Mouse (Mus musculus) G1E-ER4 (cell line): ENCODE data around the gene Ap1g1. TPM values are rescaled to one million over a fixed set of nuclear protein-coding genes. Genes with fewer than 3 reads are reported as not detected.

Experiments used
- GATA1 ChIP-seq: IDR thresholded peaks from one replicate; pipeline ENCODE4 v1.8.0; 2012; ENCODE audit warnings: low read length, inconsistent platforms
- polyA plus RNA-seq: library from polyadenylated mRNA; stranded (reverse); fragments of >175 nt; gene quantifications from 2 replicates; pipeline ENCODE4 v1.2.3, GENCODE M21; 2012

Gene Ap1g1
- polyA plus RNA-seq, 1 experiment, result 53.4 TPM

DNA sequence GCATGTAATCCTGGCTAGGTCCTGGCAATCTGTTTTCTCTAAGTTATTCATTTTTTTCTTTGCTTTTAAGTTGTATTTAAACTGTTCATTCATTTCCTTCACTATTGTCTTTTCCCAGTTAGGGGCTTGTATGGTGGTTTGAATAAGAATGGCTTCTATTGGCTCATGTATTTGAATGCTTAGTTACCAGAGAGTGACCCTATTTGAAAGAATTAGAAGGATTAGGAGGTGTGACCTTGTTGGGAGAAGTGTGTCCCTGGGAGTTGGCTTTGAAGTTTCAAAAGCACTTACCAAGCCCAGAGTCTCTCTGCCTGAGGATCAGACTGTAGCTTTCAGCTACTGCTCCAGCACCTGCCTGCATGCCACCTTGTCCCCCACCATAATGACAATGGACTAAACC lies 106.9 kb downstream of the Ap1g1 start:
- TF ChIP-seq GATA1, result no peak

DNA sequence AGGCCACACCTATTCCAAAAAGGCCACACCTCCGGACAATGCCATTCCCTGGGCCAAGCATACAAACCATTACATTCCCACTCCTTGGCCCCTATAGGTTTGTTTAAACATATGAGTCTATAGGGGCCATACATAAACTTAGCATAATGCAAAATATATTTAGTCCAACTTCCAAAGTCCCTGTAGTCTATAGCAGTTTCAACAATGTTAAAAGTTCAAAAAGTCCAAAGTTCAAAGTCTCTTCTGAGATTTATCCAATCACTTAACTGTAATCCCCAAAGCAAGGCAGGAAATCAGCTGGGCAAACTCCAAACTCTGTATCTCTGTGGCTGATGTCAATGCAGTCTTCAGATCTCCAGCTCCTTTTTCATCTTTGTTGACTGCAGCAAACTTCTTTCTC lies 110.9 kb downstream of the Ap1g1 start:
- no peak for TF ChIP-seq GATA1

DNA sequence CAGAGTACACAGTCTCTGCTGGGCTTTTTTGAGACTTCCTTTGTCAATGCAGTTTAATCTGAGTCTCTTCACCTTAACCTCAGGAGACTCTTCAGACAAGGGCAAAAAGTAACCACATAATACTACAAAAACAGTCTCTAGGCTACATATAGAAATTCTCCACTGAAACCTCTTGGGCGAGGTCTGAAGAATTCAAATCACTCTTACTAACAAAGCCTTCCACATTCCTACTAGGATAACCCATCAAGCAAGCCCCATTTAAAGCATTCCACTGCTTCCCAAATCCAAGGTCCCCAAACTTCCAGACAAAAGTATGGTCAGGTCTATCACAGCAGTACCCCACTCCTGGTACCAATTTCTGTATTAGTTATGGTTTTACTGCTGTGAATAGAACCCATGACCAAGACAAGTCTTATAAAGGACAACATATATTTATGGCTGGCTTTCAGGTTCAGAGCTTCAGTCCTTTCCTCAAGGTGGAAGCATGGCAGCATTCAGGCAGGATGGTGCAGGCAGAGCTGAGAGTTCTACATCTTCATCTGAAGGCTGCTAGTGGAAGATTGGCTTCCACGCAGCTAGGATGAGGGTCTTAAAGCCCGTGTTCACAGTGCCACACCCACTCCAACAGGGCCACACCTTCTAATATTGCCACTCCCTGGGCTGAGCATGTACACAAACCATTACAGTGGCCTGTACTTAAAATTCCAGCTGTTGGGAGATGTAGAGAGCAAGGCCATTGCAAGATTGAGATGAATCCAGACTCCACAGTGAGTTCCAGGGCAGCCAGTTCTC lies 112.6 kb downstream of the Ap1g1 start:
- no peak for TF ChIP-seq GATA1

DNA sequence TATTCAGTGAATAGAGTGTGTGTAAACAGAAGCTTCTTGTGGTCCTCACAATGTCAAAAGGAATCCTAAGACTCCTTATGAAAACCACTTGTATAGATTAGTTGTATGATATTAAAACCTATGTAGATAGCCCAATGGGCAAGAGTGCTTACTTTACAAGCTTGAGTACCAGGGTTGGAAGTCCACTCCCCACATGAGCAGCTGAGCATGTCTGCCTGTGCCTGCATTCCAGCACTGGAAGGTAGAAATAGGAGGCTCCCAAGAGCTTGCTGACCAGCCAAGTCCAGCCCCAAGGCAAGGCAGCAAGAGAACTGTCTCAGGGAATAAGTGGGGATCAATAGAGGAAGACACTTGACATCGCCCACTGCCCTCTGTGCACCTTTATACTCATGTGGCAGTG lies 116.3 kb downstream of the Ap1g1 start:
- no peak for TF ChIP-seq GATA1

DNA sequence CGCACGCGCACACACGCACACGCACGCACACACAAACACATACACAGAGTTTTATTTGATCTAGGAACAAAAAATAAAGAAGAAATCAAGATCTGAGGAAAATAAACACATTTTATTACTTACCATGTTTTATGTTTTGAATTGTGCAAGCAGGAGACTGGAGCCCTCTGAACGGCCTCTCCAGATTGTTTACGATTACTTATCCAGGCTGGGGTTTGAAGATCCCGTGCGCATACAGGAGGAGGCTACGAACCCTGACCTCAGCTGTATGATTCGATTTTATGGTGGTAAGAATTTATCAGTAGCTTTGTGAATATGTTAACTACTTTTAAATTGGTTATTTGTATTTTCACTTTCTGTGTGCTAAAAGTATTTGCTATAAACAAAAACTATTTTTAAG lies 117.0 kb downstream of the Ap1g1 start:
- no peak for TF ChIP-seq GATA1

DNA sequence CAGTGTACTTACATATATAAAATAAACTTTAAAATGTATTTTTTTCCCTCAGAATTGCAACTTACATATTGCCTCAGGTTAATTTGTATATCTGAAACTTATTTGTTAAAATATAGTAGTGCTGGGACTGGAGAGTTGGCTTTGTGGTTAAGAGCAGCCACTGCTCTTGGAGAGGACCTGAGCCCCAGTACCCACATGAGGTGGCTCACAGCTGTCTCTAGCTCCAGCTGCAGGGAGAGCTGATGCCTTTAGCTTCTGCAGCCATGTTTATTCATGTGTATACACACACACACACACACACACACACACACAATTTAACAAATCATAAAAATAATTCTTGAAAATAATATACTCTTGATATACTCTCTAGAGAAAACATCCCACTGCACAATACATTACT lies 124.0 kb downstream of the Ap1g1 start:
- no peak for TF ChIP-seq GATA1

DNA sequence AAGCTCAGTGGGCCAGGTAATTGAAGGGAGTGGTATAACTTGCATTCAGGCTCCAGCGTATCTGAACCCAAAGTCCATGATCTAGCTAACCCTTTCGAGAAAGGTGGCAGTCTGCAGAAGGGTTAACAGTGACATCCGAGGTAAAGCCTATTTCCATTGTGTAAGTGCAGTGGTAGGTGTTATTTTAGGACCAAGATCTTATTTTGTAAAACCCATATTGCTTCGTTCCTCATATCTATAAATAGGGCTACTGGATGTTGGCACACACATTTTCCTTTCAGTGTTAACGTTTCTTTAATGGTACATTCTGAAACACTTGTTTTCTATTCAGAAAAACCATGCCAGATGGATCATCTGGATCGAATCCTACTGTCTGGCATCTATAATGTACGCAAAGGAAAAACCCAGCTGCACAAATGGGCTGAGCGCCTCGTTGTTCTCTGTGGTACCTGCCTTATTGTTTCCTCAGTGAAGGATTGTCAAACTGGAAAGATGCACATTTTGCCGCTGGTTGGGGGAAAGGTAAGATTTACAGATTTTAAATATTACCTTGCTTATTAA lies 125.6 kb downstream of the Ap1g1 start:
- TF ChIP-seq GATA1, result no peak

DNA sequence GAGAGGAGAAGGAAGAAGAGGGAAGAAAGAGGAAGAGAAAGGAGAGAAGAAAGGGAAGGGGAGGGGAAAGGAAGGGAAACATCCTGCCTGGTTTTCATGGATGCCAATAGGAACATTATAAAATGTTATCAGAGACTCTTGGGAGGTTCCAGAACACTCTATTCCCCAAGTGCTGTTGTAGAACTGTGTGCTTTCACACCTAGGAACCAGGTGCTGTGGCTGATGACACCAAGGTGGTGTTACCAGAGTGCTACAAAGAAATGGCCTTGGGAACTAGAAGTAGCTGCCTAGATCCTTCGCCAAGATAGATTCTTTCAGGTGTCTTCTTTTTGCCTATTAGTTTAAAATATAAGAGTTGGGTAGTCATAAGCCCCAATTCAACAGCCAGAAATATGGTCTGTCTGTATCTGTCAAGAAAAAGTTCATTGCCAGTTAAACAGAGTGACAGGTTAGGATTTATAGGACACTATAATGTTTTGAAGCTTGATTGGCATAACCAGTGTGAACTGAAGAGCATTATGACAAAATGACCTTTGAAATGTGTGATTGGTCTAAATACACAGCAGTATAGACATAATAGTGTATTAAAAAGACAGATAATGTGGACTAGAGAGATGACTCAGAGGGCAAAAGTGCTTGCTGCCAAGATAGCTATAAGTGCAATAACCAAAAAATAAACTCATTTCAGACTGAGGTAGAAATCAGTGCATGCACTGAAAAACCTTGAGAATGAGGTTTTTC lies 126.7 kb downstream of the Ap1g1 start:
- TF ChIP-seq GATA1, result no peak

DNA sequence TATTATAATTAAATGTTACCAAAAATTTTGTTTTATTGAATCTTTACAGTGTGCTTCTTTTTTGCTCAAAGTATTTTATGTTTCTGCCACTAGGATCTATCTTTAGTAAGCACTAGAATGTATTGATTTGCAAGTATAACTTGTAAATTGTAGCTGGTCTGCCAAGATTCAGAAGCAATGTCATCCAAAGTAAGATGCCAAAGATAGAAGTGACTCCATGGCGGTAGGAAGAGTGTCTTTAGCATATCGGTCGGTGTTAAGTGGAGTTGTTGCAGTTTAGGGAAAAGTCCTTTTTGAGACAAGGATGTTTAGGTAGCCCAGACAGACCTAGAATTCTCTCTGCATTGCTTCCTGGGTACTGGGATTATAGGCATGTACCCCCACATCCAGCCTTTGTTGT lies 128.6 kb downstream of the Ap1g1 start:
- no peak for TF ChIP-seq GATA1

DNA sequence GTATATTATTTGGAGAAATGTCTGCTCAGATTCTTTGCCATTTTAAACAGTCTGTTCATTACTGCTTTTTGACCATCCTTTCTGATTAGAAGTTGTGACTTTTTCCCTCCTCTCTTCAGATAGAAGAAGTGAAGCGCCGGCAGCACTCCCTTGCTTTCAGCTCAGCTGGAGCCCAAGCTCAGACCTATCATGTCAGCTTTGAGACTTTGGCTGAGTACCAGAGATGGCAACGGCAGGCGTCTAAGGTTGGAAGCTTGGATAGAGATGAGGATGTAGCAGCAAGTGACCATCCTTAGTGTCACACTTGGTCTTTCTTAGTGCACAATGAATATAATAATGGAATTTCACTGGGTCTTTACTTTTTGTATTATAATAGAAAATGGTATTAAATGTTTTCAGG lies 129.0 kb downstream of the Ap1g1 start:
- no peak for TF ChIP-seq GATA1

Other genes starting within 250 kb of the Ap1g1 start
- 34.1 and 44.5 TPM in 2 replicates for gene Dhx38, start 212.7 kb upstream of the Ap1g1 start, polyA plus RNA-seq
- 5.7 and 8.8 TPM in 2 replicates for gene Txnl4b, start 212.7 kb upstream of the Ap1g1 start, polyA plus RNA-seq
- not detected in 2 replicates for gene Hp, start 199.4 kb upstream of the Ap1g1 start, polyA plus RNA-seq
- gene Dhodh, start 169.9 kb upstream of the Ap1g1 start, polyA plus RNA-seq, result 88.2 and 118 TPM in 2 replicates
- gene Pkd1l3, start 164.0 kb upstream of the Ap1g1 start, polyA plus RNA-seq, result 1.4 and 3.7 TPM in 2 replicates
- gene Ist1, start 85.3 kb upstream of the Ap1g1 start, polyA plus RNA-seq, result 21.9 and 29.2 TPM in 2 replicates
- 6.6 and 8.2 TPM in 2 replicates for gene Zfp821, start 73.0 kb upstream of the Ap1g1 start, polyA plus RNA-seq
- 25.4 and 38.6 TPM in 2 replicates for gene Atxn1l, start 40.8 kb upstream of the Ap1g1 start, polyA plus RNA-seq
- gene Phlpp2, start 90.0 kb downstream of the Ap1g1 start, polyA plus RNA-seq, result 3.5 and 5.5 TPM in 2 replicates
- gene Marveld3, start 183.6 kb downstream of the Ap1g1 start, polyA plus RNA-seq, result not detected in 2 replicates
- gene Tat, start 211.9 kb downstream of the Ap1g1 start, polyA plus RNA-seq, result not detected in 2 replicates